Mouse (Mus musculus) gastrocnemius, postnatal 10 days (tissue): ENCODE results near the gene Camta2. TPM values are rescaled to one million over a fixed set of nuclear protein-coding genes. Genes with fewer than 3 reads are reported as not detected.

Source experiments
- DNase-seq: peaks from one replicate; pipeline ENCODE4 v3.0.0; 2021; ENCODE audit warnings: mixed read lengths
- total RNA-seq, 2 experiments: library from RNA; stranded (reverse); gene quantifications; 2 replicates each; pipeline ENCODE4 v1.2.3; 2021

Gene Camta2
- total RNA-seq, 2 experiments from 2014 or later = 20.6 to 21.8 TPM

DNA sequence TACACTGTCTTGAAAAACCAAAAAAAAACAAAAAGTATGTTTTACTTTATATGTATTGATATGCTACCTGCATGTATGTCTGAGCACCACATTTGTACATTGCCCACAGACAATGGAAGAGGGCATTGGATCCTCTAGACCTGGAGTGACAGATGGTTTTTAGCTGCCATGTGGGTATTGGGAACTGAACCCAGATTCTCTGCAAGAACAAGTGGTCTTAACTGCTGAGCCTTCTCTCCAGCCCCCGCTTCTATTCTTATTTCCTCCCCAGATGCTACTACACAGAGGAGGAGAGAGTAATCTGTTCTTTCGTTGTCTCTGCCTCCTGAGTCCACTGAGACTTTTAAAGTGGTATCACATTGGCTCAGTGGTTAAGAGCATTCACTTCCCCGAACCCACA lies 5.6 kb upstream of the Camta2 start:
- no peak for DNase-seq

DNA sequence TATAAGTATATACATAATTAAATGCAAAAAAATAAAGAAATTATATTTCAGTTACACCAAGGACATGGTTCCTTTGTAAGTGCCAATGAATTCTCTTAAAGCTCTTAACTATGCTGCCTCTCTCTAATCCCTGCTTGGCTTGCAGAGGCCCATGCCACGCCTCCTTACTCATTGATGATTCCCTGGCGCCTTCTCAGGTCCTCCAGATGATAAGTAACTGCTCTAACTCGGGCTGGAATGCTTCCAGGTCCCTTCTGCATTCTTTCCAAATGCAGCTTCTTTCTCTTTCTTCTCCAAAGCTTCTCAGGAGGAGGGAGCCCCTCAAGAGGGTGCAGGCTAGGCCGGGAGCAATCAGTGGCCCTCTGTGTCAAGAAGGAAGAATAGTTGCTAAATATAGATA lies 1.7 kb upstream of the Camta2 start:
- DNase-seq = no peak

DNA sequence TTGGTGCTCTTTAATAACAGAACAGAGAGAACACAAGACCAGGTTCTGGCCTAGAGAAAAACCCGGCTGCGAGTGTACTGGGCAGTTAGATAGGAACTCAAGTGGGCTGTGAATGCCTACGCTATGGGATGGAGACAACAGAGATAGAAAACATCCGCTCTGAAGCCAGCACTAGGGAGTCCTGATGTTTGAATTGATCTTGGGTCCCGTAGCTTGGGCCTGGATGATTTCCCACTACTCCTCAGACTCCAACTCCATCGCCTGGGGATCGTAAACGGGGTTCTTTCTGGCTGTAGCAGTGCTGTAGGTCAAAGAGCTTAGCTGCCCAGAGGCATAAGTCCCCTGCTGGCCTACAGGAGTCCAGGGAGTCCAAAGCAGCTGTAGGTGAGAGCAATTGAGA lies 467 bp upstream of the Camta2 start:
- no peak for DNase-seq

DNA sequence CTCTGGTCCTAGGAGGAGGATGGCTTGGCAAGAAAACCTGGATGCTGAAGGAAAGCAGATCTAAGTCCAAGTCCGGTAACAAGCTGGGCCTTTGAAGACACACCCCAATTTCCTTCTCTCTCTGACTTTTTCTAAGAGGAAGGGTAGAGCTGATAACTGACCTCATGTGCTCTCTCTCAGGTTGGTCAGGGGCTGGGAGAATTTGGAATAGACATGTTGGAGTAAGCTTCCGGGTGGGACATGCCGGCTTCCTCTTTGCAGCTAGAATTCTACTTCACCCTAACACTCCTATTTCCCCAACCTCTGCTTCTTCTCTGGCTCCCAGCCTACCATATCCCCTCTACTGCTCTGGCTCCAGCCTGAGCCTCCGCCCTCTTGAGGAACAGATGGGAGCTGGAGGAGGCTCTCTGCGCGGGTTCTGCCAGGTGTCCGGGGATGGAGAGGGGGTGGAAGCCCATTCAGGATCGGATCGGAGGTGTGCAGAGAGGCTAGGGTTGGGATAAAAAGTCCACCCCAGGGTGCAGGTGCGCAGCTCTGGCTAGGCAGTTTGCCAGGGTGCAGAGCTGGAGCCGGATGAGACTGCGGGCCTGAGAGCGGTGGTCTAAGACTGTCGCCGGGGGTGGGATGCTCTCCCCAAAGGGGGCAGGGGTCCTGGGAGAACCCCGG lies 871 bp downstream of the Camta2 start:
- peak; percentile 47 for DNase-seq

DNA sequence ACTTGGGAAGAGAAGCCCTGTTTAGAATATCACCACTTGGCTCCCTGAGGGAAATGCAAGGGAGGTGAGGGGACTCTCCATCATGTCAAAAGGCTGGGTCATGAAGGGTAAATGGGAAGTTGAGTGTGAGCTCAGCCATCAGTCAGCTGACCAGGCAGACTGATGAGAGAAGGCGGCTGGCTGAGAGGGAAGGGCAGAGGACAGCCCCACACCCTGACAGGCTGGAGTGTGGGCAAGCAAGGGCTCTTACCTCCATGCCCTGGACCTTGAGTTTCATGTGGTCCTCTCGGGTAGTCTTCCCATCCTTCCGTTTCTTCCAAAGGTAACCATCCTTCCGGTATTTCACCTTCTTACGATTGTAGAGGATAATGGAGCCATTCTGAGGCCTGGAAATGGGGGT lies 4.3 kb downstream of the Camta2 start:
- DNase-seq = no peak

DNA sequence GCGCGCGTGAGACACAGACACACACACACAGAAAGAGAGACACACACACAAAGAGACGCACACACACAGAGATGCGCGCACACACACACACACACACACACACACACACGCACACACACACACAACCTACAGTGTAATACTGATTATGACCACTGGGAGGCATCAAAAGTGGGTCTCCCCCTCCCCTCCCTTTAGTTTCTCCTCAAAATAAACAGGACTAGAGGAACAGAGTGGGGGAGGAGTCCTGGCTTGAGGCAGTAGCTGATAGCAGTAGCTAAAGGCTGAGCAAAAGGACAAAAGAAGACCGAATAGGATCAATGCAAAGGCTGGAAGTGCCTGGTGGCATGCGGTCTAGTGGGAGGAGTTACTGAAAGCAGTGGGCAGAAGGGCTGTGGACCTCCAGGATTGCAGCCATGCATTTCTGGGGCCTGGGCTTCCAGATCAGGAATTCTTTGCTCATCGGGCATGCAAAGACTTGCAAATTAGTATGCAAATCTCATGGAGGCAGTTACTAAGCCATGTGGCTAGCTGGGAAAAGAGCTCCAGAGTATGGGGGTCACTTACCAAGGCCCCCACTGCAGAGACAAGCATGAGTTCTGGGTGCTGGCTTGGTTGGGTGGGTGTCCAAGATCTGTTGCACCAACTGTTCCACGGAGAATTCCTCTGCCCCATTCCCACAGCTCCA lies 5.9 kb downstream of the Camta2 start:
- DNase-seq = no peak

DNA sequence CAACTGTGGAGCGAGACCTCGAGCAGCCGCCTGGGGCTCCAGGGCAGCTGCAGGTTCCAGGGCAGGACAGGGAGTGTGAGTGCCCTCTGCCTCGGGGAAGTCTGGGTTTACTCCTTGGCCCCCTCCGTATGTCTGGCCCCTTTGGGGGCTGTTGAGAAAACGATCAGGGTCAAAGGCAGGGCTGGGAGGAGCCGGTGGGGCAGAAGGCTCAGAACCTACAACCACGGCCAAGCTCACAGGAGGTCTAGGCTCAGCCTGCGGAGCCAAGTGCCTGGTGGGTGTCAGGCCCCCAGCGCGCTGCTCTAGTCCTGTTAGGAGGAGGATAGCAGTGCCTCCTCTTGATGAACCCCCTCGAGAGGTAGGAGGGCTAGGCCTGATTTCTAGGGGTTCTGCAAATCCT lies 6.7 kb downstream of the Camta2 start:
- no peak for DNase-seq

DNA sequence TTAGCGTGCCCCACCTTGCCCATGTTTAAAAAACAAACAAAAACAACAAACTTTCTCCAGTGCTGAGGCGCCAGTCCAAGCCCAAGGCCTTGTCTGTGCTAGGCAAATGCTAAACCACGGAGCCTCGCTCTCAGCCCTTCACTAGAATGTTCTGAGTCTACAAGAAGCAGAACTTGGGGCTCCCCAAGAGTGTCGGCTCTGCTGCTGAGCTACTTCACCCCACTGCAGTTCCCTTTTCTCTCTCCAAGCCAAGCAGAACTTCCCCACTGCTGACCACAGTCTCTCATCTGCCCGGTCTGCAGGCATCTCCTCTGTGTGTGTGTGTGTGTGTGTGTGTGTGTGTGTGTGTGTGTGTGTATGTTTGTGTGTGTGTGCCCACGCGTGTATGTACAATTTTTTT lies 8.0 kb downstream of the Camta2 start:
- DNase-seq = no peak

DNA sequence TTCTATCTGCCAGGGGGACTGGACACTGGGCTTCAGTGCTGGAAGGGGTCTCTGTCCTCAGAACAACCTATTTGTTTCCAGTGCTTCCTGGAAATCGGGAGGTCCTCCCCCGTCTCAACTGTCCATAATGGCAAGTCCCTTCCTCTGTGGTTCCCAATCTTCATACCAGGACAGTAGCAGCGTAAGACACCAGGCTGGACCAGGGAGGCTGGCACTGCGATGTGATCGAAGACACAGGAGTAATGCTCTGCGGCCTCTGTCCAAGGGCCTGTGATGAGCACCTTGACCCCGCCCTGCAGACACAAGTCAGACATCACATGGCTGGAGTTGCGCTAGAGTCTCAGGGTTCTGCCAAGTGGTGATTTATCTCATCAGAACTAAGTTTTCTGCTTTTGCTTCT lies 8.5 kb downstream of the Camta2 start:
- DNase-seq = no peak

DNA sequence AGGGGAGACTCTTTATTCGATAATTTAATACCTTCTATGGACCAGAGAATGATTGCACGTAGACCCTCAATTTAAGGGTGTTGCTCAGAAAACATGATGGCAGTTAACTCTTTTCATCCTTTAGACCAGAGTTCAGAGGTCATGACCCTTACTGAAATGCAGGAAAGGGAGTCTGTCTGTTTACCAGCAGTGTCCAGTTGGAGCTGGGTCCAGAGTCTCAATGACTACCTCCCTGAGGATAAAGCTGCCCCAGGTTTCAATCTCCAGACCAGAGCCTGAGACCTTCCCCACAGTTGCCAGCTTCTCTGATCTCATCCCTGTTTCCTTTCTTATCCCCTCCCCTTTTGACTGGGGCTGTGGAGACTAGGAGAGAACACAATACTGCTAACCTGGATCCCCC lies 9.3 kb downstream of the Camta2 start:
- DNase-seq = no peak

DNA sequence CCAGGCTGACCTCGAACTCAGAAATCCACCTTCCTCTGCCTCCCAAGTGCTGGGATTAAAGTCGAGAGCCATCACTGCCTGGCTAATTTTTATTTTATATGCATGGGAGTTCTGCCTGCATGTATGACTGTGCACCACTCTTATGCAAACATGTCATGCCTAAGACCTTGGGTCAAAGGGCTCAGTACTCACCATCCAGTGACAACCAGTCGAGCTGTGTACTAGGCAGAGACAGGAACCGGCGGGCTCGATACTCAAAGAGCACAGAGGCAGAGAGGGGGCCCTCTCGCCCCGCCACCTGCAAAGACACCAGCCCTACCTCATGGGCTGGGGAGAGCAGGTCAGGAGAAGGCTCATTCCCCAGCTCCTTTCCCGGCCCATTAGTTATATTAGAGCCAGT lies 9.8 kb downstream of the Camta2 start:
- DNase-seq = no peak

DNA sequence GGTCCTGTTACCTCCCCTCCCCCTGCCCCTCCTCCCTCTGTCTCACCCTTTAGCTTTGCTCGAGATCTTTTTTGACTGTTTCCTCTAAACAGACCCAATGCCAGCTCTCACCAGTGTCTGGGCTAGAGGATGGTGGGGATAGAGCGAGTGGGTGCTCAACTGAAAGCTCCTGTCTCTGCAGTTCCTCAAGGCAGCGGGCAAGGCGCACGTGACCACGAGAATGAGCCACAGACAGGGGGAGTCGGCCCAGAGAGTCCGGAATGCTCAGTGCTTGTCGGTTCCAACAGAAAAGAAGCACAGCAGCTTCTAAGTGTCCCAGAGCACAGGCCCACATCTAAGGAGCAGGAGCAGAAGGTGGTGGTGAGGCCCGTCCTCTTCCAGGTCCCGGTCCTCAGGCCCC lies 13.4 kb downstream of the Camta2 start:
- DNase-seq = no peak

DNA sequence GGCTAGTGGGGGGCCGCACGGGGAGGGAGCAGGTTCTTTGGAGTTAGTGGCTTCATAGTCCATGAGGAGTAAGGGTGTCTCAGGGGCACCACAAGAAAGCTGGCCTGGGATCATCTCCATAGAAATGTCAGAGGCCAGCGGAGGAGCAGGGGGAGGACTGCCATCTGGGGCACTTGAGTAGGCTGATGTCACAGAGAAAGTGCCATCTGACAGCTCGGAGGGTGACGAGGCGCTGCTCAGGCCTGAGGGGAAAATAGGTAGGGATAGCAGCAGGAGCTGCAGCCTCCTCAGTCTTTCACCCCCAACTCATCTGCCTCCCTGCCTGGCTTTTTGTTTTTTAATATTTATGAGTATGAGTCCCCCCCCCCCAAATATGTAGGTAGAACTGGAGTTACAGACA lies 13.9 kb downstream of the Camta2 start:
- no peak for DNase-seq

DNA sequence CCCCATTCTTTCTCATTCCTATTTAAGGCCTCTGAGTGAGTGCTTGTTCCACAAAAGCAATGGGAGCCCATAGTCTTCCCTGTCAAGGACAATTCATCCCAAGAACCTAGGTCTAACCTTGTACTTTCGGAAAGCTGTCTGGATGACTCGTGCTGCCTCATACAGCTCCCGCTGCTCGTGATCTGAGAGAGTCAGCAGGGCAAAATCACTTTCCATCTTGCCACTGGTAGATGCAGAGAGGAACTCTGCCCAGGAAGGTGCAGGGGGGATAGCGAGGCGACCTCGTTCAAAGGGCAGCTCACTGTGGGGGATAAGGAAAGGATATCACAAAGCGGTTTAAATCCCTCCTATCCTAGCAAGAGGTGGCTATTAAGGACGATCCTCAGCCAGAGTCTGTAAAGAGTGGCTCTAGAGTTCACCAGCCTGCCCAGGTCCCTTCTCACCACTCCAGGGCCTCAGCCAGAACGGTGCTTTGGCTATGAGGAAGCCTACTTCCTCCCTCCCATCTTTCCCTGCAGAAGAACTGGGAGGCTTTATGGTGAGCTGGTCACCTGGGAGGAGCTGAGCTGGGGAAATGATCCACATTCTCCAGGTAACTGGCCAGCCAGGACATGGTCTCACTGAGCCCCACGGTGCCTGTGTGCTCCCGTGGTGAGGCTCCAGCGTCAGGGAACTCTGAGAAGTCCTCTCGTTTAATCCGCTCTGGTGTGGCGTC lies 16.4 kb downstream of the Camta2 start:
- DNase-seq = no peak

DNA sequence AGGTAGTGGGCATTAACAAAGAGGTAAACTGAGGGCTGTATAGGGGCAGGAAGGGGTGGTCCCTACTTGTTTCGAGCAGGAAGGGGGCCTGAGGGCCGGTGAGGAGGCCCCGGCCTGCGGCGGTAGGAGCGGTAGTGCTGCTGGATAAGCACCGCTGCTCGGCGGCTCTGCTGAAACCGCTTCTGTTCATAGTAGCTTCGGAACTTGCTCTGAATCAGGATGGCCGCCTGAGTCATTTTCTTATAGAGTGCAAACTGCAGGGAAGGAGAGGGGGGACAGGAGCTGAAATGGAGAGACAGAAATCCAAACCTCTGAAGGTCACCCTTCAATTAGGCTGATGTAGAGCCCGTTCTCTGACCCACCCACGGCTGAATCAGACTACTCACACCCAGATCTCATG lies 17.4 kb downstream of the Camta2 start:
- no peak for DNase-seq

DNA sequence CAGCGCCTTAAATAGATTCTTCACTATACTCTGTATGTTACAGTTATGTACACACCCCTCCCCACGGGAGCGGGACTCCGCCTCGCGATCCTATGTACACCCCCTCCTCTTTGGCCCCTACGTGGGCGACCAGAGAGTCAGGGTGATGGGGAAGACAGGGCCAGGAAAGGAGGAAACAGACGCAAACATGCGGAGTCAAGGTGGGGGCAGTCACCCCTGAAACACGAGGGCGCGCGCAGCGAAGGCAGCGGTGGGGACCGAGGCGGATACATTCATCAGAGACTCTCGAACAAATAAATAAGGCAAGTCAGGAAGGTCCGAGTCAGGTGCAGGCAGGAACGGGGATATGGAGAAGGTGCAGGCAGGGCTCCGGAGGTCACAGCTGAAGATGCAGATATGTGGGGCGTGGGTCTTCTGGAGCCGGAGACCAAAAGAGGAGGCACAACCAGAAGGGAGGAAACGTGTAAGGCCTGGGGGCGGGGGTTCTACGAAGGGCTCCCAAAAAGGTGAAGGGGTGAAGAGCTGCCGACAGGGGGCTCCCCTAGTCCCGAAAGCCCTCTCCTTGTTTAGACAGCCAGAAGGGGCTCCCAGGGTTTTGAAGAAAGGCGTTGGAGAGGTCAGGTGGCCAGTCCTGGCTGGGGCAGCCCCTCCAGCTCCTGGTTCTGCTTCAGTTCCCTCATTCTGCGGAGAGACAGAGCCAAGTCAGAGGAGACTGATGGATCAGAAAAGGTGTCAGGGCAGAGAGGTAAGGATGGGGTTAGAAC lies 18.1 kb downstream of the Camta2 start:
- DNase-seq = peak; percentile 74

DNA sequence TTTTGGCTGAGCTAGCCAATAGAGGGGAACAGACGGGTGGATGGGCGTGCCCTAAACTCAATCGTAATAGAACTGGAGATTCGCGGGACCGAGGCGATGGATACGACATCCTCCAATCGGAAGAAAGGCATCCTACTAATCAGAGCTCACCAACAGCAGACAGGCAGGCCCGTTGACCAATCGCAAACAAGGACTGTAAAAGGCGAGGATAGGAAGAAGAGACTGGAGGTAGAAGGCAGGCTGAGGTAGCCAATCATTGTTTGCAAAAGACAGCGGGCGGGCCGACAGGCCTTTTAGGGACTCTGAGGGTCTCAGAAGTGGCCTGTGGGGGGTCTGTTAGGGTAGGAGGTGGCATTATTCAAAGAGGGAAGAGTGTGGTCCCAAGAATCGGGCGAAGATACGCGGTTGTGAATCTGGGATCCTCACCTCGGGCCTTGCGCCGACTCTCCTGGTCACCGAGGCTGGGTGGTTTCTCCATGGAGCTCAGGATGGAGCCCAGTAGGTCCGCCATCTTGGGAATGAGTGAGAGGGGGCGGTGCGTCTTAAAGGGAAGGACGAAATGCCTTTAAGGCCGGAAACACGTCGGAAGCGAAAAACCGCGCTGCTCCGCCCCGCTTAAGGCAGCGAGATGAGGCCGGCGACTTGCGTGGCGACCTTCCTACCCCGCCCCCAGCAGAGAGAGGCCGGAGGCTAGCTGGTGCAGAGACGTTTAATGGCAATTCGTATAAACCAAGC lies 19.0 kb downstream of the Camta2 start, which contains the start of gene Spag7:
TSS of gene Spag7 (minus strand) at position 646 of the 735 bp plus-strand sequence.
- DNase-seq = peak; percentile 89

DNA sequence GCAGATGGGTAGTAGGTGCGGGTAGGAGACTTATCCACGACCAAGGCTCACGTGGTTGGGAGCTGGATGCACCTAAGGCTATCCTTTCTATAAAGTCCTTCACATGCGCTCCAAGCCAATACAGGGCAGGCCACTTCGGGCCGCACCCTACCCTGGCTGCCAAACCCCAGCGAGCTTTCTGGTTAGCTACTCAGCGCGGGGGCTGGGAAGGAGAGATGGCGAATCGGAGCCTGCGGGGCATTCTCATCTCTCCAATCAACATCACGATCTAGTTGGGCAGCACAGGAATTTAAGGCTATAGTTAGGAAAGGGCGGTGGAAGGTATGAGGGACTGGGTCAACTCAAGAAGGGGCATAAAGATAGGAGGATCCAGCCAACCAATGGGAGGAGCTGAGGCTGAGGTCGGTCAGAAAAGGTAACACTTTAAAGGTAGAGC lies 19.6 kb downstream of the Camta2 start:
- peak; percentile 71 for DNase-seq

DNA sequence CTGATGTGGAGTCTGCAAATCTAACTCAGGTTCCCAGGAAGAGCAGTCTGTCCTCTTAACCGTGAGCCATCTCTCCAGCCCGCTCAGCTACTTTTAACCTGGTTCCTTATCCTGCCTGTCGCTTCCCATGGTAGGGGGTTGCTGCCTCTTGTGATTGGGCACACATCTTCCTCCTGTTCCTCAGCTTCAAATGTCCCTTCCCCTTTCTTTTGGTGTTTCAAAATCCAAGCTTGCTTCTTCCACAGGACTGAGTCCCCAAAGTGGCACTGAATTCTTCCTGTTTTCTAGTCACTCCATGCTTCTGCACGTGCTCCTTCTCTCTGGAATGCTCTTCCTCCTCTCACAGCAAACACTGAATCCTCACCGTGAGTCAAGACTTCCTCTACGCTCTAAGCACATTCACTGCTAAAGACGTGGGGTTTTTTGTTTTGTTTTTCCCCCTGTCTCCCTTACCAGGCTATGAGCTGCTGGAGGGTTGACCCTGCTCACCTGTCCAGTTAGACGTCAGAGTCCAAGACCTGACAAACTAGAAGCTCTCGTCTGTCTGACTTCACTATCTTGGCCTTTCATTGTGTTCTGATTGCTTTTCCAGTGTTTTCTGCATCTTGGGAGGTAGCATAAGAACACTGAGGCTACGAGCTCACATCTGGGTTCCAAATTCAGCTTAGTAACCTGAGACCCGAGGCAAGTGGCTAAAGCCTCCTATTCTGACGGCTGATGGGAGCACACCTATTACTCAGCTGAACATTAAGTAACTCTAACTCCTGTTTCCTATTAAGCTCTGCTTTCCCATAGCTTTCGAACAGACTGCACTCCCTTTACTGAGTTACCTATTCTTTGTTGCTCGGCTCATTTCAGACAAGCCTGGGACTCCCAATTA lies 20.4 kb downstream of the Camta2 start:
- DNase-seq = no peak

DNA sequence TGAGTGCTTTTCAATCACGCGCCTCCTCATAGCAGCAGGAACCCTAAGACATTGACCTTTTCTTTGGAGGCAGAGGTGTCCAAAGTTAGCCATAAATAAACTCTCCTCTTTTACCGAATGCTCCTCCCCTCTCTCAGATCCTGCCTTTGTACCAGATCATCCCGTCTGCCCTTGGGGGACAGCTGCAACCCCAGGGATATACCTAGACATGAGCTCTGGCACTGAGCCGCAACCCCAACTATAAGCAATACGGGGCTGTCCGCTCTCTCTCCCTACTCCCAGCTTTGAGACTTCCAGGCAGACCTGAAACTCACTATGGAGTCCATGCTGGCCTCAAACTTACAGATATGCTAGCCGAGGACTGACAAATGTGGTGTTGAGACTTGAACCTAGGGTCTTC lies 21.2 kb downstream of the Camta2 start:
- no peak for DNase-seq

DNA sequence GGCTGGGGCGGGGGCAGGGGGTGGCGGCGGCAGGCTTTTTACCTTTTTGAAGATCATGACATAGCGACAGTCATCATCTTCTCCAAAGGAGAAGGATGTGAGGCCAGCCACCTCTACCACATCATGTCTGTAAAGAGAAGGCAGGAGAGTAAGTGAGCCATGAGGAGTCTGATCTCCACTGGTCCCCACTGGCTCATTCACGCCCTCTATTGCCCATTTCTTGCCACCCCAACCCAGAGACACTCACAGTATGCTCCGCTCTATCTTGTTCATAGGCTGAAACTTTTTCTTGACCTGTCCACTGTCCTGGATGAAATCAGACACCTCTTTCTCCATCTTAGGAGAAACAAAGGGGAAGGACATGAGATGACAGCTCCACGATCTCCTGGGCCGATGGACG lies 23.2 kb downstream of the Camta2 start:
- DNase-seq = no peak
